Mouse (Mus musculus) kidney, postnatal 0 days (tissue): ENCODE data around the gene Zfp706. TPM values are rescaled to one million over a fixed set of nuclear protein-coding genes. Genes with fewer than 3 reads are reported as not detected.

Experiments used
- ATAC-seq: fragments of 200-750 bp; cut with Nextera tagmentation; replicated peaks from 2 replicates; pipeline ENCODE4 v1.8.0; 2017; ENCODE audit warnings: low read depth, moderate number of reproducible peaks, moderate TSS enrichment, moderate library complexity; ENCODE audit not compliant: low FRiP score
- DNase-seq: peaks from one replicate; pipeline ENCODE4 v3.0.0-alpha.2; 2016; ENCODE audit warnings: low spot score
- H3K27ac ChIP-seq: fragments of 300-500 bp; sonication (generic); 2 replicates; pipeline ENCODE4 v1.5.1; 2014; ENCODE audit warnings: mild to moderate bottlenecking
- H3K27me3 ChIP-seq: fragments of 300-500 bp; sonication (generic); 2 replicates; pipeline ENCODE4 v1.6.1; 2014; ENCODE audit warnings: low read length, mixed read lengths; ENCODE audit not compliant: insufficient read depth
- H3K36me3 ChIP-seq: fragments of 300-500 bp; sonication (generic); 2 replicates; pipeline ENCODE4 v1.6.1; 2014; ENCODE audit warnings: low read length, mixed read lengths; ENCODE audit not compliant: insufficient read depth
- H3K4me1 ChIP-seq: fragments of 300-500 bp; sonication (generic); replicated peaks from 2 replicates; pipeline ENCODE4 v1.6.1; 2014; ENCODE audit warnings: antibody characterized with exemption, low read length, mixed read lengths; ENCODE audit not compliant: insufficient read depth
- H3K4me2 ChIP-seq: fragments of 300-500 bp; sonication (generic); 2 replicates; pipeline ENCODE4 v1.6.1; 2014; ENCODE audit warnings: mild to moderate bottlenecking, low read length, moderate library complexity, mixed read lengths
- H3K4me3 ChIP-seq: fragments of 300-500 bp; sonication (generic); replicated peaks from 2 replicates; pipeline ENCODE4 v1.5.1; 2014; ENCODE audit warnings: low read depth, low read length
- H3K9ac ChIP-seq: fragments of 300-500 bp; sonication (generic); 2 replicates; pipeline ENCODE4 v1.6.1; 2014; ENCODE audit warnings: low read depth, low read length
- H3K9me3 ChIP-seq: fragments of 300-500 bp; sonication (generic); replicated peaks from 2 replicates; pipeline ENCODE4 v1.6.1; 2016; ENCODE audit warnings: low read length, inconsistent platforms, mixed read lengths
- CTCF ChIP-seq: IDR thresholded peaks from 2 replicates; pipeline ENCODE4 v1.5.1; 2016; ENCODE audit warnings: antibody characterized with exemption, low read depth, mild to moderate bottlenecking, moderate library complexity
- WGBS: fragments of 180-500 bp; shearing (Covaris S2); extraction: QIAGEN DNeasy Blood & Tissue Kit; methylation state at CpG from one replicate; pipeline ENCODE4 v1.1.7; 2014; 5-methylcytosine and 5-hydroxymethylcytosine counted together
- polyA plus RNA-seq: library from polyadenylated mRNA; unstranded; fragments of >200 nt; fragmentation: Nextera tagmentation; extraction: Ambion mirVana; gene quantifications from 2 replicates; pipeline ENCODE4 v1.2.1, GENCODE M21; 2015

Zfp706 gene
- polyA plus RNA-seq, 1 experiment from 2014 or later, result 509 TPM

GRCm38 (mm10) chr15:36977823-36978222 lies 29.8 kb downstream of the Zfp706 start:
- no peak overlapping the region for H3K4me3 ChIP-seq
- TF ChIP-seq CTCF, result no peak
- H3K36me3 ChIP-seq, result no peaks in the 10 kb centered on the region
- ATAC-seq (no peak), DNase-seq (no peak)
- 0 out of 2 replicates have a peak, but pooled peaks cover 5% of the 10 kb centered on the region for H3K4me1 ChIP-seq
- WGBS, result 56% methylated on average over 8 of the region's 8 CpGs
- H3K27ac ChIP-seq, result no peak overlapping the region
- H3K9ac ChIP-seq, result no peak overlapping the region
- H3K9me3 ChIP-seq, result no peaks in the 10 kb centered on the region
- no peak overlapping the region for H3K4me2 ChIP-seq
- no peaks in the 10 kb centered on the region for H3K27me3 ChIP-seq

DNA sequence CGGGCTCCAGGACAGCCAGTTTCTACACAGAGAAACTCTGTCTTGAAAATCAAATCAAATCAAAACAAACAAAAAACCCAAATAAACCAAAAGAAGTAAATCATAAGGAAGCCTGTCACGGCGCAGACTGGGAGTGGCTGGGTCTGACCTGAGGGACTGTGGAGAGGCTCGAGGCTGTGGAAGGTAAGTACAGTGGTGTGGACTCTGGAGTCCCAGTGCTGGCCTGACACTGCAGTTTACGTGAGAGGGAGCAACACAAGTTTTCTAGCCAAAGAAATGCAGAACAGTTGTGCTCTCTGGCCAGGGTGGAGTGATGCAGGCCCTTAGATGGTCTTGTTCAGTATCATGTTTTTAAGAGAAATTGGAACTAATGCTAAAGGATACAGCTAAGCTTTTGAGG lies 31.9 kb downstream of the Zfp706 start:
- no peaks in the 10 kb centered on the region for H3K27me3 ChIP-seq
- 0 out of 2 replicates have a peak, but pooled peaks cover 5% of the 10 kb centered on the region for H3K4me1 ChIP-seq
- WGBS, result 69% methylated on average over 5 of the region's 5 CpGs
- no peak overlapping the region for H3K9ac ChIP-seq
- no peak for DNase-seq
- TF ChIP-seq CTCF, result no peak
- H3K9me3 ChIP-seq, result no peaks in the 10 kb centered on the region
- ATAC-seq, result no peak
- no peak overlapping the region for H3K27ac ChIP-seq
- H3K4me2 ChIP-seq, result no peak overlapping the region
- no peaks in the 10 kb centered on the region for H3K36me3 ChIP-seq
- H3K4me3 ChIP-seq, result no peak overlapping the region

DNA sequence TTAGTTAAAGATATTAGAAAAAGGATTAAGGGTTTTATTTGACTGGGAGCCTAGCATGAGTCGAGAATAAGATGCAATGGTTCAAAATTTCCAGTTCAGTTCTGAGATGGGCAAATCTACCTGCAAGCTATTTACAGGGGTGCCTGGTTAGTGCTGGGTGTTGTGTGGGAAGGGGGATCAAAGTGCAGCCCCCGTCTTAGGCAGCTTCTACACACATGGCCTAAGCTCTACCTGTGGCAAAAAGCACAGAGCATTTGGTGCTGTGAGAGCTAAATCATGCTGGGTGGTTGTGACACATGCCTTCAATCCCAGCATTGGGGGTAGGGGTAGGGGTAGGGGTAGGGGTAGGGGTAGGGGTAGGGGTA lies 32.3 kb downstream of the Zfp706 start:
- H3K4me3 ChIP-seq, result no peak overlapping the region
- H3K4me2 ChIP-seq, result no peak overlapping the region
- WGBS, result 83% methylated on average over 2 of the region's 2 CpGs
- 0 out of 2 replicates have a peak, but pooled peaks cover 5% of the 10 kb centered on the region for H3K4me1 ChIP-seq
- DNase-seq (no peak), ATAC-seq (no peak)
- H3K9me3 ChIP-seq, result no peaks in the 10 kb centered on the region
- H3K9ac ChIP-seq, result no peak overlapping the region
- H3K27ac ChIP-seq, result no peak overlapping the region
- H3K27me3 ChIP-seq, result no peaks in the 10 kb centered on the region
- TF ChIP-seq CTCF, result no peak
- no peaks in the 10 kb centered on the region for H3K36me3 ChIP-seq

DNA sequence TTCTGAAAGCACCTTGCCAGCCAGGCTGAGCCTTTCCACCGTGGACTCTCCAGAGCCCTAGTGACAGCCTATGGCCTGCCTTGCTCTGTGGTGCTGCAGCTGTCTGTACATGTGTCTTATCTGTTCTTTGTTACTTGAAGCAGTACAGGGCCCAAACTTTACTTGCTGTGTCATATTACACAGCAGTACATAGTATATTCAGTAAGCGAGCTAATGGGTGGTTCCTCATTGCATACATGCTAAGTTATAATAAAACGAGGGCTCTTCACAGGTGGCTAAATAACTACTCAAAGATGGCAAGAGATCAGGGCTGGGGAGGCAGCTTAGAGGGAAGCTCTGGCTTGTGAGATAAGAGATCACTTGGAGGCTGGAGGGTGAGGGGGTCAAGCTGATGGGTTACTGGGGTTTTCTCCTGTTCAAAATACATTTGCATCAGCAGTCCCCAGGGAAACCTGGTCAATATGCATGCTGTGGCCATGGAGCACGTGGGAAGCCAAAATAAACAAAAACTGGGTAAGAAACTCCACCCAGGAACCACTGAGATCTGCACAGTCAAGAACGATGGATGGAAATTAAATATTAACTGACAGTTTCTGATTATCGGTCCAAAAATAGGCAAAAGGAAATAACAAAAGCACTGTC lies 32.8 kb downstream of the Zfp706 start:
- no peak for ATAC-seq

GRCm38 (mm10) chr15:36973714-36974113 lies 33.9 kb downstream of the Zfp706 start:
- ATAC-seq, result no peak

More for the DNA sequence above, 32.8 kb downstream of the Zfp706 start:
- no peaks in the 10 kb centered on the region for H3K36me3 ChIP-seq
- H3K4me2 ChIP-seq, result no peak overlapping the region
- 0 out of 2 replicates have a peak, but pooled peaks cover under 1% of the 10 kb centered on the region for H3K4me1 ChIP-seq
- no peak overlapping the region for H3K27ac ChIP-seq
- H3K4me3 ChIP-seq, result no peak overlapping the region
- H3K9me3 ChIP-seq, result no peaks in the 10 kb centered on the region
- no peak for DNase-seq
- no peak for TF ChIP-seq CTCF
- WGBS, result 47% methylated on average over 6 of the region's 6 CpGs
- no peaks in the 10 kb centered on the region for H3K27me3 ChIP-seq
- H3K9ac ChIP-seq, result no peak overlapping the region

GRCm38 (mm10) chr15:36973290-36973689 lies 34.3 kb downstream of the Zfp706 start:
- DNase-seq, result no peak
- Histone ChIP-seq H3K9ac (no peak overlapping the region), H3K4me2 (no peak overlapping the region), H3K36me3 (no peaks in the 10 kb centered on the region), H3K9me3 (no peaks in the 10 kb centered on the region), H3K27me3 (no peaks in the 10 kb centered on the region), H3K27ac (no peak overlapping the region), H3K4me3 (no peak overlapping the region), H3K4me1 (no peaks in the 10 kb centered on the region)
- no peak for ATAC-seq
- TF ChIP-seq CTCF, result no peak
- 84% methylated on average over 6 of the region's 6 CpGs for WGBS

More at GRCm38 (mm10) chr15:36973714-36974113, 33.9 kb downstream of the Zfp706 start:
- no peak overlapping the region for H3K9ac ChIP-seq
- no peak overlapping the region for H3K4me2 ChIP-seq
- TF ChIP-seq CTCF, result no peak
- H3K27me3 ChIP-seq, result no peaks in the 10 kb centered on the region
- no peaks in the 10 kb centered on the region for H3K36me3 ChIP-seq
- H3K9me3 ChIP-seq, result no peaks in the 10 kb centered on the region
- no peak overlapping the region for H3K27ac ChIP-seq
- H3K4me3 ChIP-seq, result no peak overlapping the region
- DNase-seq, result no peak
- H3K4me1 ChIP-seq, result no peaks in the 10 kb centered on the region
- 78% methylated on average over 7 of the region's 7 CpGs for WGBS

DNA sequence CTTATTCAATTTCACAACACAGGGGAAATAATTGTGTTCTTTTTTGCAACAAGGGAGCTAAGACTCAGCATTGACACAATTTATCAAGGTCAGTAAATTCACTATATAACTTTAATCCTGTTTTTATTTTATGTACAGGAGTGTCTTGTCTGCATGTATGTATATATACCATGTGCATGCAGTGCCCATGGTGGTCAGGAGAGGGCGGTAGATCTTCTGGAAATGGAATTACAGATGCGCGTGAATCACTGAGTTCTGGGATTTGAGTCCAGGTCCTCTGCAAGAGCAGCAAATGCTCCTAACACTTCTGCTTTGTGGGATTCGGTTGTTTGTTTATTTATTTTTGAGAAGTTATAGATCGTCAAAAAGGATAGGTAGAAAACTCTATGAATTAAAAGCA lies 37.8 kb downstream of the Zfp706 start:
- H3K9me3 ChIP-seq, result no peaks in the 10 kb centered on the region
- no peaks in the 10 kb centered on the region for H3K36me3 ChIP-seq
- no peak overlapping the region for H3K27ac ChIP-seq
- ATAC-seq, result no peak
- no peak for DNase-seq
- no peak overlapping the region for H3K9ac ChIP-seq
- peak; percentile 22; the same call in 1 of the 2 replicates for TF ChIP-seq CTCF
- H3K27me3 ChIP-seq, result no peaks in the 10 kb centered on the region
- 87% methylated on average over 5 of the region's 5 CpGs for WGBS
- no peak overlapping the region for H3K4me2 ChIP-seq
- H3K4me1 ChIP-seq, result no peaks in the 10 kb centered on the region
- H3K4me3 ChIP-seq, result no peak overlapping the region
